Mouse (Mus musculus): ENCODE measurements around the gene Galk1.

- TF ChIP-seq EP300 (IDR thresholded peaks at IDR 0.05; ENCODE audit: low read depth) (no peak), CTCF (IDR thresholded peaks at IDR 0.05; ENCODE audit: low read depth) (no peak)
Observed at GRCm38 (mm10) chr11:115999027-115999426, 13.5 kb downstream of the Galk1 start.

Data from liver, embryonic 14.5 days (tissue).